Mouse (Mus musculus): ENCODE measurements around the gene Olfr825. TPM values are rescaled to one million over a fixed set of nuclear protein-coding genes. Genes with fewer than 3 reads are reported as not detected.
"Not testable (repeated sequence)": the region's sequence is repeated elsewhere in the genome, so short reads cannot be mapped to it uniquely, and the experiment has no call there.

The Olfr825 gene
- not detected in 2 replicates for polyA plus RNA-seq (2015; fragmentation: Nextera tagmentation; extraction: Ambion mirVana)

GRCm38 (mm10) chr10:130166666-130167065 lies at the start of gene Olfr825:
Olfr825 (minus strand) TSS chr10:130166766.
- ATAC-seq (ENCODE audit: insufficient number of reproducible peaks, low FRiP score, low TSS enrichment, low read depth): no peak
- H3K4me1 ChIP-seq: no peaks in the 10 kb centered on the region
- H3K9ac ChIP-seq: no peak within 1 kb of the TSS
- no peaks in the 10 kb centered on the region for H3K9me3 ChIP-seq
- no peak within 1 kb of the TSS for H3K27ac ChIP-seq
- no peak within 1 kb of the TSS for H3K4me3 ChIP-seq
- H3K4me2 ChIP-seq: no peak within 1 kb of the TSS
- no peaks in the 10 kb centered on the region for H3K36me3 ChIP-seq
- H3K27me3 ChIP-seq: no peaks in the 10 kb centered on the region

GRCm38 (mm10) chr10:130214303-130214702 lies 47.7 kb upstream of the Olfr825 start, which contains the start of gene Olfr827:
Olfr827 (minus strand) TSS chr10:130214403.
- Histone ChIP-seq H3K4me2 (no peak within 1 kb of the TSS), H3K9ac (no peak within 1 kb of the TSS), H3K27me3 (no peaks in the 10 kb centered on the region), H3K4me1 (no peaks in the 10 kb centered on the region), H3K9me3 (no peaks in the 10 kb centered on the region), H3K27ac (no peak within 1 kb of the TSS), H3K36me3 (no peaks in the 10 kb centered on the region), H3K4me3 (no peak within 1 kb of the TSS)
- 83% methylated on average over 1 of the region's 1 CpGs for WGBS
- ATAC-seq (ENCODE audit: insufficient number of reproducible peaks, low FRiP score, low TSS enrichment, low read depth): no peak

GRCm38 (mm10) chr10:130184086-130184485 lies 17.5 kb upstream of the Olfr825 start, which contains the start of gene Olfr826:
Olfr826 (minus strand) TSS chr10:130184186.
- Histone ChIP-seq H3K9ac (no peak within 1 kb of the TSS), H3K4me3 (no peak within 1 kb of the TSS), H3K27me3 (no peaks in the 10 kb centered on the region), H3K36me3 (no peaks in the 10 kb centered on the region), H3K27ac (no peak within 1 kb of the TSS), H3K4me2 (no peak within 1 kb of the TSS), H3K9me3 (no peaks in the 10 kb centered on the region), H3K4me1 (no peaks in the 10 kb centered on the region)
- no peak for ATAC-seq (ENCODE audit: insufficient number of reproducible peaks, low FRiP score, low TSS enrichment, low read depth)
- WGBS: 66% methylated on average over 1 of the region's 1 CpGs

- H3K4me2 ChIP-seq: no peak overlapping the region
- H3K36me3 ChIP-seq: no peaks in the 10 kb centered on the region
- H3K4me3 ChIP-seq: no peak overlapping the region
- H3K9ac ChIP-seq: no peak overlapping the region
- no peaks in the 10 kb centered on the region for H3K9me3 ChIP-seq
- no peaks in the 10 kb centered on the region for H3K4me1 ChIP-seq
- H3K27ac ChIP-seq: no peak overlapping the region
- no peak for ATAC-seq (ENCODE audit: insufficient number of reproducible peaks, low FRiP score, low TSS enrichment, low read depth)
- H3K27me3 ChIP-seq: no peaks in the 10 kb centered on the region
Observed at GRCm38 (mm10) chr10:130165196-130165595, 1.4 kb downstream of the Olfr825 start.

- Histone ChIP-seq H3K9ac (no peak overlapping the region), H3K4me1 (no peaks in the 10 kb centered on the region), H3K27me3 (no peaks in the 10 kb centered on the region), H3K4me2 (no peak overlapping the region), H3K9me3 (no peaks in the 10 kb centered on the region), H3K27ac (no peak overlapping the region), H3K4me3 (no peak overlapping the region), H3K36me3 (no peaks in the 10 kb centered on the region)
- WGBS: 80% methylated on average over 5 of the region's 5 CpGs
- no peak for ATAC-seq (ENCODE audit: insufficient number of reproducible peaks, low FRiP score, low TSS enrichment, low read depth)
Observed at GRCm38 (mm10) chr10:130144121-130144520, 22.4 kb downstream of the Olfr825 start.

- not testable (repeated sequence) for H3K4me3 ChIP-seq; H3K9me3 ChIP-seq; H3K27me3 ChIP-seq; ATAC-seq (ENCODE audit: insufficient number of reproducible peaks, low FRiP score, low TSS enrichment, low read depth); H3K9ac ChIP-seq; H3K4me1 ChIP-seq; H3K27ac ChIP-seq; H3K36me3 ChIP-seq; H3K4me2 ChIP-seq
- 86% methylated on average over 5 of the region's 5 CpGs for WGBS
Observed at GRCm38 (mm10) chr10:130142481-130142880, 24.1 kb downstream of the Olfr825 start.

- H3K27me3 ChIP-seq: no peaks in the 10 kb centered on the region
- H3K4me3 ChIP-seq: no peak overlapping the region
- no peaks in the 10 kb centered on the region for H3K9me3 ChIP-seq
- H3K36me3 ChIP-seq: no peaks in the 10 kb centered on the region
- no peak overlapping the region for H3K9ac ChIP-seq
- no peak overlapping the region for H3K4me2 ChIP-seq
- no peaks in the 10 kb centered on the region for H3K4me1 ChIP-seq
- no peak for ATAC-seq (ENCODE audit: insufficient number of reproducible peaks, low FRiP score, low TSS enrichment, low read depth)
- H3K27ac ChIP-seq: no peak overlapping the region
Observed at GRCm38 (mm10) chr10:130134811-130135210, 31.8 kb downstream of the Olfr825 start.

GRCm38 (mm10) chr10:130129900-130130299 lies 36.7 kb downstream of the Olfr825 start, which contains the start of gene Olfr824:
Olfr824 (minus strand) TSS chr10:130130000.
- not testable (repeated sequence) for H3K4me3 ChIP-seq; ATAC-seq (ENCODE audit: insufficient number of reproducible peaks, low FRiP score, low TSS enrichment, low read depth); H3K27me3 ChIP-seq; H3K27ac ChIP-seq; H3K9ac ChIP-seq; H3K36me3 ChIP-seq; H3K4me1 ChIP-seq; H3K9me3 ChIP-seq; H3K4me2 ChIP-seq

GRCm38 (mm10) chr10:130116045-130116444 lies 50.5 kb downstream of the Olfr825 start:
- 72% methylated on average over 3 of the region's 3 CpGs for WGBS
- H3K9me3 ChIP-seq; H3K4me2 ChIP-seq; ATAC-seq (ENCODE audit: insufficient number of reproducible peaks, low FRiP score, low TSS enrichment, low read depth); H3K4me1 ChIP-seq; H3K36me3 ChIP-seq; H3K27ac ChIP-seq; H3K4me3 ChIP-seq; H3K27me3 ChIP-seq; H3K9ac ChIP-seq: not testable (repeated sequence)

- not testable (repeated sequence) for H3K4me1 ChIP-seq; H3K4me3 ChIP-seq; H3K9me3 ChIP-seq; H3K4me2 ChIP-seq; ATAC-seq (ENCODE audit: insufficient number of reproducible peaks, low FRiP score, low TSS enrichment, low read depth); H3K27me3 ChIP-seq; H3K9ac ChIP-seq; H3K27ac ChIP-seq; H3K36me3 ChIP-seq
- WGBS: 86% methylated on average over 1 of the region's 1 CpGs
Observed at GRCm38 (mm10) chr10:130115283-130115682, 51.3 kb downstream of the Olfr825 start, which contains the start of gene Olfr823. Olfr823 (minus strand) TSS chr10:130115383.

Other genes with a start within 250 kb of the Olfr825 start
- not detected in 2 replicates for gene Olfr818, start 217.7 kb downstream of the Olfr825 start, polyA plus RNA-seq (2015; fragmentation: Nextera tagmentation; extraction: Ambion mirVana)
- gene Olfr819, start 199.5 kb downstream of the Olfr825 start, polyA plus RNA-seq (2015; fragmentation: Nextera tagmentation; extraction: Ambion mirVana): not detected in 2 replicates
- gene Olfr247, start 190.6 kb downstream of the Olfr825 start, polyA plus RNA-seq (2015; fragmentation: Nextera tagmentation; extraction: Ambion mirVana): not detected in 2 replicates
- gene Gm10310, start 181.7 kb downstream of the Olfr825 start, polyA plus RNA-seq (2015; fragmentation: Nextera tagmentation; extraction: Ambion mirVana): not detected in 2 replicates
- gene Olfr820, start 154.1 kb downstream of the Olfr825 start, polyA plus RNA-seq (2015; fragmentation: Nextera tagmentation; extraction: Ambion mirVana): not detected in 2 replicates
- not detected in 2 replicates for gene Olfr821, start 136.4 kb downstream of the Olfr825 start, polyA plus RNA-seq (2015; fragmentation: Nextera tagmentation; extraction: Ambion mirVana)
- not detected in 2 replicates for gene Olfr822, start 95.6 kb downstream of the Olfr825 start, polyA plus RNA-seq (2015; fragmentation: Nextera tagmentation; extraction: Ambion mirVana)
- not detected in 2 replicates for gene Olfr823, start 51.4 kb downstream of the Olfr825 start, polyA plus RNA-seq (2015; fragmentation: Nextera tagmentation; extraction: Ambion mirVana)
- not detected in 2 replicates for gene Olfr824, start 36.8 kb downstream of the Olfr825 start, polyA plus RNA-seq (2015; fragmentation: Nextera tagmentation; extraction: Ambion mirVana)
- gene Olfr826, start 17.4 kb upstream of the Olfr825 start, polyA plus RNA-seq (2015; fragmentation: Nextera tagmentation; extraction: Ambion mirVana): not detected in 2 replicates
- not detected in 2 replicates for gene Olfr827, start 47.6 kb upstream of the Olfr825 start, polyA plus RNA-seq (2015; fragmentation: Nextera tagmentation; extraction: Ambion mirVana)
- 0.05 TPM in 1 of 2 replicates, not detected in the other for gene Neurod4, start 113.5 kb upstream of the Olfr825 start, polyA plus RNA-seq (2015; fragmentation: Nextera tagmentation; extraction: Ambion mirVana)
- gene Tespa1, start 156.1 kb upstream of the Olfr825 start, polyA plus RNA-seq (2015; fragmentation: Nextera tagmentation; extraction: Ambion mirVana): 3.6 and 3.9 TPM in 2 replicates
- 0.04 TPM in 1 of 2 replicates, not detected in the other for gene Vmn2r84, start 227.6 kb upstream of the Olfr825 start, polyA plus RNA-seq (2015; fragmentation: Nextera tagmentation; extraction: Ambion mirVana)

Measured in limb, embryonic 15.5 days (tissue).